Comparison of ENCODE assay signal across 18 mouse cellular contexts in genomic region chr17:49223212-49223611, GRCm38 (mm10).
"Had no signal": no experiment of that assay in that cellular context is flagged by ENCODE, and none has a peak within 500 bp of the region (broad histone marks: within the 10 kb centered on the region; RNA-seq: fewer than 3 reads in every experiment).

No protein-coding gene starts in this region.

- H3K27me3 ChIP-seq: liver, embryonic 12.5 days; midbrain, embryonic 12.5 days; neural tube, embryonic 13.5 days; neural tube, embryonic 15.5 days had no signal

- H3K27ac ChIP-seq: liver, embryonic 12.5 days; liver, embryonic 14.5 days; midbrain, embryonic 10.5 days; midbrain, embryonic 12.5 days; neural tube, embryonic 13.5 days; neural tube, embryonic 15.5 days had no signal

- H3K9me3 ChIP-seq: midbrain, embryonic 10.5 days; midbrain, embryonic 12.5 days; neural tube, embryonic 13.5 days; neural tube, embryonic 15.5 days had no signal

- H3K4me3 ChIP-seq: liver, embryonic 12.5 days; midbrain, embryonic 10.5 days; midbrain, embryonic 12.5 days; myocyte; neural tube, embryonic 13.5 days; neural tube, embryonic 15.5 days had no signal

- H3K4me1 ChIP-seq: liver, embryonic 12.5 days; midbrain, embryonic 10.5 days; midbrain, embryonic 12.5 days; neural tube, embryonic 13.5 days; neural tube, embryonic 15.5 days had no signal

- H3K36me3 ChIP-seq: liver, embryonic 12.5 days; midbrain, embryonic 10.5 days; midbrain, embryonic 12.5 days; neural tube, embryonic 13.5 days; neural tube, embryonic 15.5 days had no signal

- DNase-seq: lung, adult 18-20 months; midbrain, embryonic 14.5 days; retina, postnatal 1 day; right cerebral cortex, adult 18-20 months; right cerebral cortex, postnatal 25 days; right cerebral cortex, postnatal 4 days; spleen, adult 18-20 months; thymus, adult 18-20 months; thymus, postnatal 14 days; thymus, postnatal 36 days had no signal

- ATAC-seq: liver, embryonic 12.5 days; midbrain, embryonic 16.5 days had no signal
